Mouse (Mus musculus) liver, embryonic 13.5 days (tissue): ENCODE results near the gene Rps27l. TPM values are rescaled to one million over a fixed set of nuclear protein-coding genes. Genes with fewer than 3 reads are reported as not detected.
A peak's percentile ranks its signal among the peaks of the same experiment; 100 is the strongest.
"Not testable (repeated sequence)": the region's sequence is repeated elsewhere in the genome, so short reads cannot be mapped to it uniquely, and the experiment has no call there.

Experiments
- ATAC-seq: fragments of 200-750 bp; cut with Nextera tagmentation; 2 replicates; pipeline ENCODE4 v1.8.0; 2017; ENCODE audit warnings: low read depth, mild to moderate bottlenecking, moderate number of reproducible peaks, moderate library complexity
- DNase-seq: peaks from one replicate; pipeline ENCODE4 v3.0.0; 2022
- H3K27ac ChIP-seq: fragments of 300-500 bp; sonication (generic); 2 replicates; pipeline ENCODE4 v1.5.1; 2015; ENCODE audit warnings: moderate library complexity, mild to moderate bottlenecking, inconsistent platforms
- H3K27me3 ChIP-seq: fragments of 300-500 bp; sonication (generic); 2 replicates; pipeline ENCODE4 v1.6.1; 2015; ENCODE audit warnings: mild to moderate bottlenecking, inconsistent platforms
- H3K36me3 ChIP-seq: fragments of 300-500 bp; sonication (generic); 2 replicates; pipeline ENCODE4 v1.6.1; 2015; ENCODE audit warnings: mild to moderate bottlenecking, inconsistent platforms
- H3K4me1 ChIP-seq: fragments of 300-500 bp; sonication (generic); replicated peaks from 2 replicates; pipeline ENCODE4 v1.6.1; 2015; ENCODE audit warnings: inconsistent platforms
- H3K4me2 ChIP-seq: fragments of 300-500 bp; sonication (generic); 2 replicates; pipeline ENCODE4 v1.6.1; 2015; ENCODE audit warnings: inconsistent platforms, mild to moderate bottlenecking, moderate library complexity
- H3K4me3 ChIP-seq: fragments of 300-500 bp; sonication (generic); replicated peaks from 2 replicates; pipeline ENCODE4 v1.5.1; 2015; ENCODE audit warnings: mild to moderate bottlenecking, inconsistent platforms
- H3K9ac ChIP-seq: fragments of 300-500 bp; sonication (generic); 2 replicates; pipeline ENCODE4 v1.6.1; 2015; ENCODE audit warnings: mild to moderate bottlenecking, inconsistent platforms
- H3K9me3 ChIP-seq: fragments of 300-500 bp; sonication (generic); replicated peaks from 2 replicates; pipeline ENCODE4 v1.6.1; 2016; ENCODE audit warnings: inconsistent platforms
- whole genome bisulfite sequencing: fragments of 180-500 bp; shearing (Covaris S2); methylation state at CpG from one replicate; pipeline ENCODE4 v1.1.7; 2015; ENCODE audit not compliant: insufficient replicate concordance; 5-methylcytosine and 5-hydroxymethylcytosine counted together
- polyA plus RNA-seq: library from polyadenylated mRNA; unstranded; fragments of >200 nt; fragmentation: Nextera tagmentation; extraction: Ambion mirVana; gene quantifications from 2 replicates; pipeline ENCODE4 v1.2.1, GENCODE M21; 2015

The Rps27l gene
- polyA plus RNA-seq, 1 experiment from 2014 or later = 702 TPM

- Histone ChIP-seq H3K4me3 (peak overlapping the region; percentile 57), H3K36me3 (peaks cover 33% of the 10 kb centered on the region), H3K4me1 (peaks cover 96% of the 10 kb centered on the region), H3K9ac (peak overlapping the region; percentile 97), H3K27ac (peak overlapping the region; percentile 99), H3K4me2 (peak overlapping the region; percentile 79)
- 27% methylated on average over 5 of the region's 5 CpGs for WGBS
- H3K27me3 ChIP-seq, H3K9me3 ChIP-seq: not testable (repeated sequence)
- DNase-seq (peak; percentile 31), ATAC-seq (peak; percentile 48)
Measured at GRCm38 (mm10) chr9:66913254-66913934, 32.5 kb upstream of the Rps27l start.

GRCm38 (mm10) chr9:66914540-66914939 lies 31.3 kb upstream of the Rps27l start:
- Histone ChIP-seq H3K4me2 (peak overlapping the region; percentile 79), H3K4me3 (0 out of 2 replicates have a peak overlapping the region, but pooled peaks have one; percentile 3), H3K27me3 (no peaks in the 10 kb centered on the region), H3K27ac (peak overlapping the region; percentile 99), H3K4me1 (peaks cover 93% of the 10 kb centered on the region), H3K36me3 (peaks cover 33% of the 10 kb centered on the region), H3K9ac (peak overlapping the region; percentile 97; the same call in 1 of the 2 replicates), H3K9me3 (no peaks in the 10 kb centered on the region)
- WGBS = 66% methylated on average over 3 of the region's 3 CpGs
- DNase-seq (no peak), ATAC-seq (no peak)

GRCm38 (mm10) chr9:66915401-66915800 lies 30.5 kb upstream of the Rps27l start:
- Histone ChIP-seq H3K4me2 (peak overlapping the region; percentile 79), H3K27ac (peak overlapping the region; percentile 99), H3K9ac (peak overlapping the region; percentile 97), H3K27me3 (no peaks in the 10 kb centered on the region), H3K36me3 (peaks cover 27% of the 10 kb centered on the region), H3K9me3 (no peaks in the 10 kb centered on the region), H3K4me1 (peaks cover 88% of the 10 kb centered on the region), H3K4me3 (peak overlapping the region; percentile 31)
- no peak for ATAC-seq
- DNase-seq = no peak
- WGBS = 29% methylated on average over 5 of the region's 5 CpGs

GRCm38 (mm10) chr9:66915869-66916785 lies 29.8 kb upstream of the Rps27l start:
- peak overlapping the region; percentile 99 for H3K27ac ChIP-seq
- no peaks in the 10 kb centered on the region for H3K9me3 ChIP-seq
- peak overlapping the region; percentile 79 for H3K4me2 ChIP-seq
- H3K36me3 ChIP-seq = peaks cover 20% of the 10 kb centered on the region
- ATAC-seq = peak; percentile 75
- 14% methylated on average over 9 of the region's 9 CpGs for WGBS
- no peaks in the 10 kb centered on the region for H3K27me3 ChIP-seq
- peaks cover 87% of the 10 kb centered on the region for H3K4me1 ChIP-seq
- peak; percentile 73 for DNase-seq
- H3K9ac ChIP-seq = peak overlapping the region; percentile 97
- peak overlapping the region; percentile 94 for H3K4me3 ChIP-seq

- H3K4me3 ChIP-seq = peak overlapping the region; percentile 94
- H3K4me1 ChIP-seq = peaks cover 81% of the 10 kb centered on the region
- no peak for ATAC-seq
- H3K27me3 ChIP-seq = no peaks in the 10 kb centered on the region
- peak overlapping the region; percentile 97 for H3K9ac ChIP-seq
- H3K27ac ChIP-seq = peak overlapping the region; percentile 99
- DNase-seq = no peak
- H3K36me3 ChIP-seq = peaks cover 16% of the 10 kb centered on the region; the same call in 1 of the 2 replicates
- H3K4me2 ChIP-seq = peak overlapping the region; percentile 79
- H3K9me3 ChIP-seq = no peaks in the 10 kb centered on the region
- 56% methylated on average over 8 of the region's 8 CpGs for WGBS
Measured at GRCm38 (mm10) chr9:66917216-66917891, 28.5 kb upstream of the Rps27l start.

GRCm38 (mm10) chr9:66917892-66918255 lies 28.0 kb upstream of the Rps27l start:
- Histone ChIP-seq H3K4me3 (peak overlapping the region; percentile 94), H3K9ac (peak overlapping the region; percentile 97)
- 59% methylated on average over 1 of the region's 1 CpGs for WGBS

GRCm38 (mm10) chr9:66918672-66919330 lies 27.1 kb upstream of the Rps27l start:
- WGBS = 2% methylated on average over 27 of the region's 27 CpGs
- peak overlapping the region; percentile 79 for H3K4me2 ChIP-seq
- no peaks in the 10 kb centered on the region for H3K27me3 ChIP-seq
- ATAC-seq (no peak), DNase-seq (no peak)
- H3K27ac ChIP-seq = peak overlapping the region; percentile 99
- no peaks in the 10 kb centered on the region for H3K9me3 ChIP-seq
- H3K9ac ChIP-seq = peak overlapping the region; percentile 97
- H3K4me3 ChIP-seq = peak overlapping the region; percentile 94
- peaks cover 66% of the 10 kb centered on the region for H3K4me1 ChIP-seq
- H3K36me3 ChIP-seq = peaks cover 10% of the 10 kb centered on the region; the same call in 1 of the 2 replicates

More at GRCm38 (mm10) chr9:66917892-66918255, 28.0 kb upstream of the Rps27l start:
- peak overlapping the region; percentile 79 for H3K4me2 ChIP-seq
- peaks cover 13% of the 10 kb centered on the region; the same call in 1 of the 2 replicates for H3K36me3 ChIP-seq
- peaks cover 75% of the 10 kb centered on the region for H3K4me1 ChIP-seq
- H3K27me3 ChIP-seq = no peaks in the 10 kb centered on the region
- H3K27ac ChIP-seq = peak overlapping the region; percentile 99
- no peaks in the 10 kb centered on the region for H3K9me3 ChIP-seq
- no peak for DNase-seq
- ATAC-seq = no peak

GRCm38 (mm10) chr9:66919382-66919971 lies 26.4 kb upstream of the Rps27l start, which contains the start of gene Rab8b:
TSS of gene Rab8b (minus strand) at chr9:66919687.
- Histone ChIP-seq H3K36me3 (peaks cover 10% of the 10 kb centered on the region; the same call in 1 of the 2 replicates), H3K27me3 (no peaks in the 10 kb centered on the region), H3K4me1 (peaks cover 59% of the 10 kb centered on the region), H3K4me2 (peak within 1 kb of the TSS; percentile 84), H3K4me3 (peak within 1 kb of the TSS; percentile 94), H3K9ac (peak within 1 kb of the TSS; percentile 97), H3K27ac (peak within 1 kb of the TSS; percentile 99), H3K9me3 (no peaks in the 10 kb centered on the region)
- 1% methylated on average over 49 of the region's 49 CpGs for WGBS
- peak; percentile 98 for DNase-seq
- peak; percentile 91 for ATAC-seq

- under 1% methylated on average over 14 of the region's 14 CpGs for WGBS
- ATAC-seq = no peak
- peak overlapping the region; percentile 59 for H3K9ac ChIP-seq
- H3K36me3 ChIP-seq = peaks cover 8% of the 10 kb centered on the region; the same call in 1 of the 2 replicates
- H3K27me3 ChIP-seq = no peaks in the 10 kb centered on the region
- peaks cover 54% of the 10 kb centered on the region for H3K4me1 ChIP-seq
- no peaks in the 10 kb centered on the region for H3K9me3 ChIP-seq
- peak overlapping the region; percentile 84 for H3K4me2 ChIP-seq
- peak overlapping the region; percentile 37; the same call in 1 of the 2 replicates for H3K27ac ChIP-seq
- DNase-seq = no peak
- H3K4me3 ChIP-seq = peak overlapping the region; percentile 94
Measured at GRCm38 (mm10) chr9:66919981-66920380, 25.9 kb upstream of the Rps27l start.
